ENCODE assay signal across 9 mouse cellular contexts in the genomic region with DNA sequence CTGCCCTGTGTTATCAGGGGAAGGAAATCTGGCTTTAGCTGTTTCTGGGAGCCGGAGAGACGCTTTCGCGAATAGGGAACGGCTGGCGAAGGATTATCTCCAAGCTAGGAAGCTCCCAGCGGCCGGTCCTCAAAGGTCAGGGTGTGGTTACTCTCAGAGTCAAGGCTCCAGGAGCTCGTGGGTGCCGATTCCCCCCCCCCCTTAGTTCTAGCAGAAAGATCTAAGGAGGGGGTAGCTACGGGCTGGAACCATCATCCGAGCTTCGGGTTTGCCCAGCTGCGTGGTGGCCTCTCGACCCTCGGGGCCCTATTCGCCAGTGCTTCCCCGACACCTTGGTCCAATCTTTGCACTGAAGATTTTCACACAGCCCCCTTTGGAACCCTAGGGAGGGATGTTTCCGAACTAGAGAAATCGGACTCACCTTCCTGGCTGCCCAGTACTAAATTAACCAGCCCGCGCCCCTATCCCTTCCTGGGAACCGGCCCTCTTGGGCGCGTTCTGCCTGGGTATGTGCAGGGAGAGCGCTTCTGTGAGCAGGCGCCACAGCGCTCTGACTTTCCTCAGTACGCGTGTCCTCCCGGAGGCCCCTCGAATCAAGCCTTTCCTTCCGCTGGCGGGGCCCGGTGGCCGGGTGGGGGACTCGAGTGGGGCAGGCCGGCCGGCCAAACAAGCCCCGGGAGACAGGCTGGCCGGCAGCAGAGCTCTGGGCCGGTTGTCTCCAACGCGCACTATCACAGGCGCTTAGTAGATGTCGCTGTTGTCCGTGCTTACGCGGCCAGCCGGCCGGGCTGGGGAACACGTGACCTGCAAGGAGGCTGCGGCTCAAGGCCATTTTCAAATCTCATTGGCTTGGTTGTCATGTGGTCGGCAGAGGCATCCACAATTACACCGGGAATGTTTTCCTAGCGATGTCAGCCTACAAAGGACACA. TPM values are rescaled to one million over a fixed set of nuclear protein-coding genes. Genes with fewer than 3 reads are reported as not detected.
DNase-seq lines count a peak whose midpoint lies in the region; TF ChIP-seq lines count a peak whose summit lies in the region.
"Had no signal": no experiment of that assay in that cellular context is flagged by ENCODE, and none has a peak within 500 bp of the region (broad histone marks: within the 10 kb centered on the region; RNA-seq: fewer than 3 reads in every experiment).

TSS of gene Hoxd10 (plus strand) at position 903 of the 930 bp plus-strand sequence.

- no peak within 1 kb of the TSS for H3K4me3 ChIP-seq in left cerebral cortex, adult 2 months
- H3K4me3 ChIP-seq: megakaryocyte, embryonic 14.5 days had no signal

- DNase-seq in thymus, postnatal 4 days: peak; percentile 14
- no peak for DNase-seq in thymus, postnatal 25 days
- peak; percentile 82 for DNase-seq in gastrocnemius, adult 18-20 months (ENCODE audit: low spot score)
- DNase-seq in kidney, adult 9 months: peak; percentile 91
- peak; percentile 90 for DNase-seq in neural tube, embryonic 10.5 days (ENCODE audit: extremely low spot score, low spot score)
- no peak for DNase-seq in right cerebral cortex, postnatal 25 days
- no peak for DNase-seq in left cerebral cortex, adult 2 months (ENCODE audit: extremely low spot score in 1 of 2, low spot score in 2 of 2)
- DNase-seq in layer of hippocampus, adult 9-11 months: no peak

- H3K27ac ChIP-seq in left cerebral cortex, adult 2 months: no peak within 1 kb of the TSS

- no peak; the same call in 1 of the 2 replicates for TF ChIP-seq CTCF in left cerebral cortex, adult 2 months (IDR thresholded peaks at IDR 0.05)

- intact Hi-C loops in left cerebral cortex, adult 2 months (cut with DNase I): loop anchor here (10.0 kb wide), 1 partner anchor 1416 kb away; the partner anchor contains the start of gene Sp9

RNA-seq across cellular contexts. Expression of gene Hoxd10, which starts in this region (rescaled TPM):
- total RNA-seq in gastrocnemius, adult 18-20 months (2021): 1 to 10 TPM; 5.0 to 6.1 TPM
- not detected for total RNA-seq in left cerebral cortex, adult 2 months (2021)

Comparison
In these comparisons a context has a peak if more than half of its experiments do, and no peak if none do; other contexts are left out.
1. RNA of gene Hoxd10 (total RNA-seq): 5.0 to 6.1 TPM in gastrocnemius, adult 18-20 months; not detected in left cerebral cortex, adult 2 months; every median in the first group is over 4 times any median in the second.
2. DNase-seq: peak in thymus, postnatal 4 days (single experiment), gastrocnemius, adult 18-20 months (single experiment), kidney, adult 9 months (single experiment) and neural tube, embryonic 10.5 days (single experiment); none in thymus, postnatal 25 days (single experiment), right cerebral cortex, postnatal 25 days (single experiment), left cerebral cortex, adult 2 months (0 of 2) and layer of hippocampus, adult 9-11 months (single experiment).